ENCODE assay signal across 25 mouse cellular contexts in genomic region chr12:9401956-9402355, GRCm38 (mm10).
DNase-seq lines count a peak whose midpoint lies in the region; ATAC-seq and TF ChIP-seq lines count a peak whose summit lies in the region.
"Had no signal": no experiment of that assay in that cellular context is flagged by ENCODE, and none has a peak within 500 bp of the region (broad histone marks: within the 10 kb centered on the region; RNA-seq: fewer than 3 reads in every experiment).

No protein-coding gene starts in this region.

- no peak overlapping the region for H3K4me2 ChIP-seq in embryonic facial prominence, embryonic 14.5 days (ENCODE audit: low read depth, low read length)
- no peak overlapping the region for H3K4me2 ChIP-seq in lung, embryonic 15.5 days
- H3K4me2 ChIP-seq: embryonic facial prominence, embryonic 12.5 days; forebrain, embryonic 12.5 days; forebrain, embryonic 15.5 days; heart, embryonic 13.5 days; hindbrain, embryonic 12.5 days; hindbrain, embryonic 15.5 days had no signal

- no peak overlapping the region for H3K4me3 ChIP-seq in embryonic facial prominence, embryonic 14.5 days (ENCODE audit: low read depth, low read length)
- no peak overlapping the region for H3K4me3 ChIP-seq in embryonic facial prominence, embryonic 10.5 days
- H3K4me3 ChIP-seq in left cerebral cortex, adult 2 months, result no peak overlapping the region
- H3K4me3 ChIP-seq in lung, embryonic 15.5 days, result no peak overlapping the region
- H3K4me3 ChIP-seq: embryonic facial prominence, embryonic 12.5 days; erythroblast, embryonic 14.5 days; forebrain, embryonic 12.5 days; forebrain, embryonic 15.5 days; heart, adult 2 months; heart, embryonic 10.5 days; heart, embryonic 13.5 days; hindbrain, embryonic 12.5 days; hindbrain, embryonic 15.5 days had no signal

- H3K9ac ChIP-seq in embryonic facial prominence, embryonic 14.5 days (ENCODE audit: low read depth, low read length), result no peak overlapping the region
- H3K9ac ChIP-seq in lung, embryonic 15.5 days, result no peak overlapping the region
- H3K9ac ChIP-seq: embryonic facial prominence, embryonic 12.5 days; forebrain, embryonic 12.5 days; forebrain, embryonic 15.5 days; heart, embryonic 13.5 days; hindbrain, embryonic 12.5 days; hindbrain, embryonic 15.5 days had no signal

- H3K36me3 ChIP-seq in embryonic facial prominence, embryonic 14.5 days (ENCODE audit: control insufficient read depth, insufficient read depth, low read length), result no peaks in the 10 kb centered on the region
- H3K36me3 ChIP-seq in embryonic facial prominence, embryonic 10.5 days (replicated peaks), result no peaks in the 10 kb centered on the region
- no peaks in the 10 kb centered on the region for H3K36me3 ChIP-seq in lung, embryonic 15.5 days
- H3K36me3 ChIP-seq: embryonic facial prominence, embryonic 12.5 days; forebrain, embryonic 12.5 days; forebrain, embryonic 15.5 days; heart, embryonic 10.5 days; heart, embryonic 13.5 days; hindbrain, embryonic 12.5 days; hindbrain, embryonic 15.5 days had no signal

- H3K27ac ChIP-seq in embryonic facial prominence, embryonic 14.5 days (replicated peaks; ENCODE audit: low read depth, low read length), result no peak overlapping the region
- H3K27ac ChIP-seq in embryonic facial prominence, embryonic 10.5 days (replicated peaks), result no peak overlapping the region
- H3K27ac ChIP-seq in left cerebral cortex, adult 2 months, result no peak overlapping the region
- H3K27ac ChIP-seq in lung, embryonic 15.5 days, result no peak overlapping the region
- H3K27ac ChIP-seq: embryonic facial prominence, embryonic 12.5 days; forebrain, embryonic 12.5 days; forebrain, embryonic 15.5 days; heart, adult 2 months; heart, embryonic 10.5 days; heart, embryonic 13.5 days; hindbrain, embryonic 12.5 days; hindbrain, embryonic 15.5 days had no signal

- WGBS in embryonic facial prominence, embryonic 14.5 days, result 55% methylated on average over 3 of the region's 3 CpGs
- WGBS in embryonic facial prominence, embryonic 10.5 days, result 85% methylated on average over 3 of the region's 3 CpGs
- 26% methylated on average over 3 of the region's 3 CpGs for WGBS in lung, embryonic 15.5 days

- intact Hi-C loops in left cerebral cortex, postnatal 25 days (cut with DNase I), result no loop called here
- intact Hi-C loops in left cerebral cortex, adult 2 months (cut with DNase I), result no loop called here
- intact Hi-C loops in heart, postnatal 10 days (cut with DNase I), result no loop called here

- peak; percentile 36 for DNase-seq in embryonic facial prominence, embryonic 14.5 days (ENCODE audit: low spot score)
- DNase-seq in embryonic facial prominence, embryonic 10.5 days (ENCODE audit: low spot score), result no peak
- peak; percentile 3 to 67 for DNase-seq in left cerebral cortex, postnatal 25 days (ENCODE audit: low spot score in 2 of 2)
- no peak for DNase-seq in left cerebral cortex, adult 2 months (ENCODE audit: extremely low spot score in 1 of 2, low spot score in 2 of 2)
- no peak for DNase-seq in lung, postnatal 36 days
- peak; percentile 51 for DNase-seq in brain, adult 2 months (ENCODE audit: low read depth, low spot score)
- no peak for DNase-seq in heart, postnatal 10 days
- DNase-seq: adrenal gland, adult 8-10 months; adrenal gland, postnatal 25 days; cerebellum, adult 18-20 months; cerebellum, adult 9-10 months; cerebellum, postnatal 14 days; gastrocnemius, postnatal 10 days; gastrocnemius, postnatal 36 days; heart, adult 2 months had no signal

- no peaks in the 10 kb centered on the region for H3K9me3 ChIP-seq in embryonic facial prominence, embryonic 14.5 days (ENCODE audit: control insufficient read depth, low read length)
- no peaks in the 10 kb centered on the region for H3K9me3 ChIP-seq in embryonic facial prominence, embryonic 10.5 days
- H3K9me3 ChIP-seq in lung, embryonic 15.5 days, result no peaks in the 10 kb centered on the region
- H3K9me3 ChIP-seq: embryonic facial prominence, embryonic 12.5 days; forebrain, embryonic 12.5 days; forebrain, embryonic 15.5 days; heart, embryonic 10.5 days; heart, embryonic 13.5 days; hindbrain, embryonic 12.5 days; hindbrain, embryonic 15.5 days had no signal

- no peak for ATAC-seq in embryonic facial prominence, embryonic 14.5 days (ENCODE audit: low read depth)
- ATAC-seq in lung, embryonic 15.5 days (ENCODE audit: borderline replicate concordance, extremely low read depth, low FRiP score, low TSS enrichment), result peak; percentile 19; the same call in 1 of the 2 replicates
- ATAC-seq: activated CD4-positive, CD25-positive, alpha-beta regulatory T cell, adult 4 months; forebrain, embryonic 15.5 days had no signal

- H3K4me1 ChIP-seq in embryonic facial prominence, embryonic 14.5 days (ENCODE audit: control insufficient read depth, insufficient read depth, low read length), result 0 out of 2 replicates have a peak, but pooled peaks cover 5% of the 10 kb centered on the region
- no peaks in the 10 kb centered on the region for H3K4me1 ChIP-seq in embryonic facial prominence, embryonic 10.5 days
- H3K4me1 ChIP-seq in lung, embryonic 15.5 days, result no peaks in the 10 kb centered on the region
- H3K4me1 ChIP-seq: embryonic facial prominence, embryonic 12.5 days; forebrain, embryonic 12.5 days; forebrain, embryonic 15.5 days; heart, embryonic 10.5 days; heart, embryonic 13.5 days; hindbrain, embryonic 12.5 days; hindbrain, embryonic 15.5 days had no signal

- H3K27me3 ChIP-seq in embryonic facial prominence, embryonic 14.5 days (replicated peaks; ENCODE audit: control insufficient read depth, insufficient read depth, low read length), result no peaks in the 10 kb centered on the region
- H3K27me3 ChIP-seq in embryonic facial prominence, embryonic 10.5 days (replicated peaks; ENCODE audit: low read depth, poor library complexity, severe bottlenecking), result no peaks in the 10 kb centered on the region
- no peaks in the 10 kb centered on the region for H3K27me3 ChIP-seq in lung, embryonic 15.5 days
- H3K27me3 ChIP-seq: embryonic facial prominence, embryonic 12.5 days; forebrain, embryonic 12.5 days; forebrain, embryonic 15.5 days; heart, embryonic 13.5 days; hindbrain, embryonic 12.5 days; hindbrain, embryonic 15.5 days had no signal

- TF ChIP-seq CTCF in left cerebral cortex, adult 2 months (IDR thresholded peaks at IDR 0.05), result no peak

Comparison
In these comparisons a context has a peak if more than half of its experiments do, and no peak if none do; other contexts are left out.
1. DNase-seq: peak in embryonic facial prominence, embryonic 14.5 days (single experiment), left cerebral cortex, postnatal 25 days (2 of 2) and brain, adult 2 months (single experiment); none in embryonic facial prominence, embryonic 10.5 days (single experiment), left cerebral cortex, adult 2 months (0 of 2), lung, postnatal 36 days (single experiment) and heart, postnatal 10 days (0 of 2).